In genomic region chr15:100687430-100687971, GRCm38 (mm10) we compare ENCODE assay signal across 9 mouse cellular contexts. TPM values are rescaled to one million over a fixed set of nuclear protein-coding genes. Genes with fewer than 3 reads are reported as not detected.
DNase-seq lines count a peak whose midpoint lies in the region; ATAC-seq and TF ChIP-seq lines count a peak whose summit lies in the region.
"Had no signal": no experiment of that assay in that cellular context is flagged by ENCODE, and none has a peak within 500 bp of the region (broad histone marks: within the 10 kb centered on the region; RNA-seq: fewer than 3 reads in every experiment).

TSS of gene Cela1 (minus strand) at chr15:100687921.

- intact Hi-C loops in gastrocnemius, postnatal 14 days (cut with DNase I; ENCODE audit: low total_unique reads): no loop called here

- H3K4me2 ChIP-seq in heart, postnatal 0 days (ENCODE audit: low read depth, low read length): peak within 1 kb of the TSS; percentile 11; the same call in 1 of the 2 replicates
- H3K4me2 ChIP-seq in liver, embryonic 15.5 days: peak within 1 kb of the TSS; percentile 60
- H3K4me2 ChIP-seq in forebrain, embryonic 12.5 days: no peak within 1 kb of the TSS
- H3K4me2 ChIP-seq: lung, embryonic 14.5 days had no signal

- no peak for TF ChIP-seq CTCF in heart, postnatal 0 days (IDR thresholded peaks at IDR 0.05; ENCODE audit: low read depth)
- no peak for TF ChIP-seq CTCF in bone marrow macrophage, adult 2 months (IDR thresholded peaks at IDR 0.05; ENCODE audit: low read depth, low read length)

- H3K9ac ChIP-seq in heart, postnatal 0 days (replicated peaks; ENCODE audit: low read depth, low read length): no peak within 1 kb of the TSS
- H3K9ac ChIP-seq in liver, embryonic 15.5 days: 0 out of 2 replicates have a peak within 1 kb of the TSS, but pooled peaks have one; percentile 1
- no peak within 1 kb of the TSS for H3K9ac ChIP-seq in forebrain, embryonic 12.5 days
- H3K9ac ChIP-seq: lung, embryonic 14.5 days had no signal

- H3K4me1 ChIP-seq in heart, postnatal 0 days (ENCODE audit: control insufficient read depth, insufficient read depth): no peaks in the 10 kb centered on the region; the same call in 1 of the 2 replicates
- peaks cover 24% of the 10 kb centered on the region for H3K4me1 ChIP-seq in bone marrow macrophage, adult 2 months (ENCODE audit: control insufficient read depth, insufficient read depth, low read length)
- peaks cover 48% of the 10 kb centered on the region for H3K4me1 ChIP-seq in liver, embryonic 15.5 days (replicated peaks)
- 0 out of 2 replicates have a peak, but pooled peaks cover 6% of the 10 kb centered on the region for H3K4me1 ChIP-seq in forebrain, embryonic 12.5 days

- H3K9me3 ChIP-seq in heart, postnatal 0 days (replicated peaks; ENCODE audit: control insufficient read depth, low read length): peaks cover 11% of the 10 kb centered on the region; the same call in 1 of the 2 replicates
- H3K9me3 ChIP-seq in liver, embryonic 15.5 days (replicated peaks): no peaks in the 10 kb centered on the region
- H3K9me3 ChIP-seq in forebrain, embryonic 12.5 days: peaks cover 9% of the 10 kb centered on the region

- H3K27ac ChIP-seq in heart, postnatal 0 days (ENCODE audit: low read depth): no peak within 1 kb of the TSS
- peak within 1 kb of the TSS; percentile 76 for H3K27ac ChIP-seq in bone marrow macrophage, adult 2 months (ENCODE audit: insufficient read depth, low read depth, low read length)
- 0 out of 2 replicates have a peak within 1 kb of the TSS, but pooled peaks have one; percentile 29 for H3K27ac ChIP-seq in liver, embryonic 15.5 days (replicated peaks)
- no peak within 1 kb of the TSS for H3K27ac ChIP-seq in forebrain, embryonic 12.5 days

- no peaks in the 10 kb centered on the region for H3K27me3 ChIP-seq in heart, postnatal 0 days (ENCODE audit: control insufficient read depth, insufficient read depth, low read length)
- H3K27me3 ChIP-seq in liver, embryonic 15.5 days: no peaks in the 10 kb centered on the region
- H3K27me3 ChIP-seq in forebrain, embryonic 12.5 days: peaks cover 9% of the 10 kb centered on the region; the same call in 1 of the 2 replicates

- TF ChIP-seq POLR2A in bone marrow macrophage, adult 2 months (IDR thresholded peaks at IDR 0.05; ENCODE audit: borderline replicate concordance, low read depth, low read length): no peak

- 58% methylated on average over 8 of the region's 8 CpGs for WGBS in heart, postnatal 0 days
- WGBS in liver, embryonic 15.5 days (ENCODE audit: insufficient replicate concordance): 44% methylated on average over 8 of the region's 8 CpGs
- 84% methylated on average over 8 of the region's 8 CpGs for WGBS in forebrain, embryonic 12.5 days

- DNase-seq in heart, postnatal 0 days (ENCODE audit: low spot score): no peak
- DNase-seq in heart, adult 18-20 months: no peak
- peak; percentile 42 for DNase-seq in CD4-positive, CD25-positive, alpha-beta regulatory T cell, adult 2 months (ENCODE audit: low read depth, low spot score)
- DNase-seq in right cerebral cortex, adult 2 months (ENCODE audit: low spot score in 2 of 2): no peak
- DNase-seq in gastrocnemius, postnatal 14 days: no peak
- DNase-seq: lung, embryonic 14.5 days had no signal

- ATAC-seq in heart, postnatal 0 days (ENCODE audit: insufficient read depth, low read depth): no peak
- ATAC-seq in liver, embryonic 15.5 days (ENCODE audit: insufficient read depth): no peak
- no peak for ATAC-seq in forebrain, embryonic 12.5 days (ENCODE audit: low FRiP score)

- no peaks in the 10 kb centered on the region for H3K36me3 ChIP-seq in heart, postnatal 0 days (replicated peaks; ENCODE audit: control insufficient read depth, insufficient read depth, low read length)
- no peaks in the 10 kb centered on the region for H3K36me3 ChIP-seq in liver, embryonic 15.5 days (replicated peaks)
- no peaks in the 10 kb centered on the region for H3K36me3 ChIP-seq in forebrain, embryonic 12.5 days (replicated peaks)

- no peak within 1 kb of the TSS for H3K4me3 ChIP-seq in heart, postnatal 0 days (ENCODE audit: low read depth, low read length)
- H3K4me3 ChIP-seq in bone marrow macrophage, adult 2 months (ENCODE audit: insufficient read depth, low read length): peak within 1 kb of the TSS; percentile 51
- H3K4me3 ChIP-seq in liver, embryonic 15.5 days (replicated peaks): peak within 1 kb of the TSS; percentile 32
- H3K4me3 ChIP-seq in forebrain, embryonic 12.5 days (replicated peaks): no peak within 1 kb of the TSS

- no peak for TF ChIP-seq EP300 in heart, postnatal 0 days (IDR thresholded peaks at IDR 0.05; ENCODE audit: low read depth)

RNA-seq across cellular contexts. Expression of gene Cela1, which starts in this region (rescaled TPM):
- 0.85 TPM in 1 of 2 replicates, not detected in the other for total RNA-seq in heart, postnatal 0 days (2014; rRNA removed; ENCODE audit: low replicate concordance)
- polyA plus RNA-seq in heart, postnatal 0 days (2015; fragmentation: Nextera tagmentation; extraction: Ambion mirVana): 1.6 and 1.8 TPM in 2 replicates
- 1 to 10 TPM; 1.3 TPM for total RNA-seq in heart, adult 18-20 months (2021)
- 4.9 and 5.1 TPM in 2 replicates for polyA plus RNA-seq in bone marrow macrophage, adult 2 months (2012; ENCODE audit: insufficient read depth, insufficient read length, missing spikeins)
- 17.0 and 22.6 TPM in 2 replicates for polyA plus RNA-seq in liver, embryonic 15.5 days (2015; fragmentation: Nextera tagmentation; extraction: Ambion mirVana)
- not detected in 2 replicates for polyA plus RNA-seq in forebrain, embryonic 12.5 days (2016; fragmentation: Nextera tagmentation; extraction: Ambion mirVana)
- not detected for total RNA-seq in gastrocnemius, postnatal 14 days (2021)

Comparison
In these comparisons a context has a peak if more than half of its experiments do, and no peak if none do; other contexts are left out.
1. H3K27ac ChIP-seq: peak in bone marrow macrophage, adult 2 months (single experiment) and liver, embryonic 15.5 days (single experiment); none in heart, postnatal 0 days (single experiment) and forebrain, embryonic 12.5 days (single experiment).
2. H3K4me3 ChIP-seq: peak in bone marrow macrophage, adult 2 months (single experiment) and liver, embryonic 15.5 days (single experiment); none in heart, postnatal 0 days (single experiment) and forebrain, embryonic 12.5 days (single experiment).